Mouse (Mus musculus) heart, adult 8-10 months (tissue): ENCODE results near the gene Itgav. TPM values are rescaled to one million over a fixed set of nuclear protein-coding genes. Genes with fewer than 3 reads are reported as not detected.

Source experiments
- DNase-seq: peaks from one replicate; pipeline ENCODE4 v3.0.0; 2022; ENCODE audit warnings: low spot score
- total RNA-seq, 4 experiments: library from RNA; stranded (reverse); gene quantifications; 2 replicates each; pipeline ENCODE4 v1.2.4; 2022

Itgav gene
- total RNA-seq, 4 experiments from 2014 or later = 33.9 to 39.6 (median 36.0) TPM

GRCm38 (mm10) chr2:83814009-83814408, 89.8 kb downstream of the Itgav start:
- no peak for DNase-seq

GRCm38 (mm10) chr2:83816147-83816546, 92.0 kb downstream of the Itgav start:
- DNase-seq = no peak

- DNase-seq = no peak
These were observed 101.0 kb downstream of the Itgav start for GRCm38 (mm10) chr2:83825161-83825560.

DNA sequence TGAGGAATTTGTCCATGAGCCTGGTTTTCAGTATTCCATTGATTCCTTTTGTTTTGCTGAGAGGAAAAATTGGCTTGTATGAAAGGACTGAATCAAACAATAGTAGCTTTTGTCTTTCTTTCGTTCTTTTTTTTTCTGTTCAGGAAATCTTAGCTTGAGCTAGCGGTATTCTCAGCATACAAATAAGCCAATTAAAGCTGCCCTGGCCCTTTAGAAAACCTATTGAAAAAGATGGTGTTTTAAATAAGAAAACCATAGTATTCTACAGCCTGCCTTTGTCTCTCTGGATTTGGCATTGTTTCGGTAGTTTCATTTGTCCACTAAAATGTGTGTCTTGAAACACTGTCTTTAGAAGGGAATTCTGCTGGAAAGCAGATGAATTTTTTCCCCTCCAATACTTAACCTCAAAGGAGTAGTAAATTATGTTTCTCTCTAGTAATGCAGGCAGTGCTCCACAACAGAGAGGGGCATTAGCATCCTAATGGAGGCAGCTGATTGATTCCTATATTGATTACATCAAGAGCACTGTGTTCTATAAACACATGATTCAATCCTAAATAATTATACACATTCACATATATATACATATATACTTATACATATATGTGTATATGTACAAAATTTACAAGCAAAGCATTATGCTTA, 104.8 kb downstream of the Itgav start:
- DNase-seq = no peak

- DNase-seq = no peak
These were observed 108.7 kb downstream of the Itgav start for GRCm38 (mm10) chr2:83832903-83833302.

DNA sequence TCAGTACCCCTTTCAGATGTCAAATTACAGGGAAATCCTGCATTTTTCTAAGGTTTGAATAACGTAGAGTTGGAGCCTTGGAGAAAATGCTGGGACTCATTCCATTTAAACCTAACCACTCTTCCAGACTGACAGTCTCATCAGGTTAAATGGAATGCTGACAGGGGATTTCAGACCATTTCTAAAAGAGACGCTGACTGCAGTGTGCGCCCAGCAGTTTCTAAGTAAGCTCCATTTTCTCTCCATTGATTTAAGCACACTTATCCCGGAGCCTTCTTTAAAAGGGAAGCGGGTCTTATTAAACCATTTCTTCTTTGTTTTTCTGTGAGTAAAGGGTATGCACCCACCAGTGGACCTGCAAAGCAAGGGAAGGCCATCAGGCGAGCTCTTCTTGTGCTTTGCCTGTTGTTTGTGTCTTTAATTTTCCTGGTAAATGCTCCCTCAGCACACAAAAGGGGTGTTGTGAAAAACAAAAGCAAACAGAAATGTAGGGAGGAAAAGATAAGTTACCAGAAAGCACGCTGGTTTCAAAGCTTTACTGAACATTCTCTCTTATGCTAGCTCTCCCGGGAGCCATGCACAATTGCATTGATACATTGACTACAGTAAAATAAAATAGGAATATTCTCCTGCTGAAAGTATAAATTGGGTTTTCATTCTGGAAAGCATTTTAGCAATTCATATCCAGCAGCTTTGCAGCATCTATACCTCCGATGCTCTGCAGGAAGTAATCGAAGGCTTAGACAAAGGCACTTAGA, 111.3 kb downstream of the Itgav start:
- DNase-seq = no peak

DNA sequence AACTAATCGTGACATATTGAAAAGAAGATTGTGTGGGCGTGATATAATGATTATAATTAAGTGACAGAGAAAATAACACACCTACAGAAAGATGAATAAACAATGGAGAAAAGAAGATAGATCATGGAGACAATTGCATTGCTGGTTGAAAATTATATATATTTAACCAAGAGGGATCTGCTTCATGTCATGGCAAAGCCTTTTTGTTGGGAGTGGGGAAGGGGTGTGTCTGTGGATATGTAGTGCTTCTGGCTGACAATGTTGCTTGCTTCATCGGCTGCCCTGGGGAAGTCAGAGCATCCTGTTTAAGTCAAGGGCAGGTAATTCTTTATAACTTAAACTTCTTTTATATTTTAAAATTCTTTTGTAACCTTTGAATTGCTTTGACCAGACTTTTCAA, 124.3 kb downstream of the Itgav start:
- no peak for DNase-seq

DNA sequence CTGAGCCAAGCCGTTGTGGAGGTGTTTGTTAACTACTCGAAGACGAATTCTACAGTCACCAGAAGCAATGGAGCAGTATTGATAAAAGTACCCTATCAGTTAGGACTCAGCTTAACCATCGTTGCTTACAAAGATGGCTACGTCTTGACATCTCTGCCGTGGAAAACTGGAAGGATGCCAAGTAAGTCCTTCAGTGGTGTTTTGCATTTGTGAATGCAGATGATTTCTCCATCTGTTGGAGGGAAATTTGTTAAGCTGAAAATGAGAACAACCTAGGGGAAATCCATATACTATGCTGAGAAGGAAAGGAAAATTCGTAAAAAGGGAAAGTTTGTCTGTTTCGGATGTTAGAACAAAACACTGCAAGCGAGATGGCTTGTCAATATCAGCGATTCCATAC, 129.2 kb downstream of the Itgav start:
- DNase-seq = no peak

DNA sequence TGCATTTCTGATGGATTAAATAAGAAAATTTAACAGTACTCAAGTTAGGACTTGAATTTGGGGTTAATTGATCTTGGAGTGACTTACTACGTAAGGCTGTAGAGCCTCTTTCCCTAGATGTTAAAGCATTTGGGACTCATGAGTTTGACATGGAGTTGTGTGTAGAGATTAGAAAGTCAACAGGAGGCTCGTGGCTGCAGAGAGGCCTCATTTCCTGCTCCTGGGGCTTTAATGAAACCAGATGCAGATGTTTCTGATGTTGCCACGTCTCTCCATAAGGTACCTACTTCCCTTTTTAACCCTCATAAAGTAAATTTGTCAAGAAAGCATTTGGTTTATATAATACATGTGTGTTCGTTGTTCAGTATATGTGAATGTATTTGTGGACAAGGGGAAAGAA, 132.0 kb downstream of the Itgav start:
- no peak for DNase-seq

Other genes with a start within 250 kb of the Itgav start
- gene Zc3h15, start 80.0 kb upstream of the Itgav start, total RNA-seq = 10 to 100 TPM; 48.8 to 54.2 (median 52.4) TPM
- gene Fam171b, start 88.2 kb downstream of the Itgav start, total RNA-seq = under 1 TPM; 0.40 to 0.94 (median 0.55) TPM
- not detected for gene Zswim2, start 216.8 kb downstream of the Itgav start, total RNA-seq
- gene Gm13698, start 231.3 kb downstream of the Itgav start, total RNA-seq = 1 to 10 TPM in 1 of 4 experiments, under 1 TPM in 3; 0.75 to 1.0 (median 0.76) TPM
- gene Gm13693, start 237.1 kb downstream of the Itgav start, total RNA-seq = 1 to 10 TPM in 1 of 4 experiments, under 1 TPM in 3; 0.75 to 1.0 (median 0.76) TPM
- under 1 TPM in 1 of 4 experiments, not detected in 3; 0.75 TPM for gene Gm13695, start 242.9 kb downstream of the Itgav start, total RNA-seq
- gene Gm13696, start 248.7 kb downstream of the Itgav start, total RNA-seq = 1 to 10 TPM in 1 of 4 experiments, under 1 TPM in 3; 0.75 to 1.0 (median 0.76) TPM